Mouse (Mus musculus) E14TG2a.4 (cell line): ENCODE data around the gene Adam10.

Experiments used
- CTCF ChIP-seq: conservative IDR thresholded peaks from 2 replicates; pipeline ENCODE4 v1.5.1; 2014; ENCODE audit warnings: low read length
- NANOG ChIP-seq: IDR thresholded peaks from 2 replicates; pipeline ENCODE4 v1.6.1; 2014; ENCODE audit warnings: borderline replicate concordance, low read length, mixed read lengths

GRCm38 (mm10) chr9:70691772-70692693, 13.2 kb downstream of the Adam10 start:
- TF ChIP-seq CTCF, result no peak
- no peak for TF ChIP-seq NANOG
